Mouse (Mus musculus) brain, embryonic 14.5 days (tissue): Measurements from ENCODE around the gene Tprg.

ENCODE experiments used
- CTCF ChIP-seq: fragments of 200-500 bp; IDR thresholded peaks from 2 replicates; pipeline ENCODE4 v1.5.1; 2012; ENCODE audit warnings: inconsistent platforms, mild to moderate bottlenecking, moderate library complexity, borderline replicate concordance; ENCODE audit not compliant: insufficient read depth, insufficient read length; ENCODE audit errors: extremely low read depth
- POLR2A ChIP-seq: fragments of 200-500 bp; IDR thresholded peaks from 2 replicates; pipeline ENCODE4 v1.6.1; 2012; ENCODE audit warnings: mild to moderate bottlenecking, inconsistent platforms, borderline replicate concordance; ENCODE audit not compliant: poor library complexity, insufficient read depth, insufficient read length, severe bottlenecking; ENCODE audit errors: extremely low read depth

DNA sequence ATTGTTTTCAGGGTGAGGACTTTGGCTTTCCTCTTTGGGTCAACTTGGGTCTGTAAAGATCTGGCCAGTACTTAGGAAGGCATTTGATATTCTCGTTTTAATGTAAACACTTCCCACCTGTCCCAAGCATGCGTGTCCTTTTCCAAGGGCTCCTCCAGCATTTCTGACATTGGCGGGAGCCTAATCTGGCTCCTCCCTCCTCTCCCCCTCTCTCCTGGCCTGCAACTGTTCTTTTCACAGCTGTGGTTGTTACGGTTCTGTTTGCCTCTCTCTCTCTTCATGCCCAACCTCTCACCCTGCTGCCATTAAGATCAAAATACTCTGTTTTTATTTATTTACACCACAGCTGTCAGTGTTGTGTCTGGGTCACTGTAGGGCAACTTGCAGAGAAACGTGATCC is 182.0 kb downstream of the Tprg start:
- TF ChIP-seq CTCF (no peak), POLR2A (no peak)
